Mouse (Mus musculus): Measurements from ENCODE around the gene Gm20708.

Gm20708 gene

DNA sequence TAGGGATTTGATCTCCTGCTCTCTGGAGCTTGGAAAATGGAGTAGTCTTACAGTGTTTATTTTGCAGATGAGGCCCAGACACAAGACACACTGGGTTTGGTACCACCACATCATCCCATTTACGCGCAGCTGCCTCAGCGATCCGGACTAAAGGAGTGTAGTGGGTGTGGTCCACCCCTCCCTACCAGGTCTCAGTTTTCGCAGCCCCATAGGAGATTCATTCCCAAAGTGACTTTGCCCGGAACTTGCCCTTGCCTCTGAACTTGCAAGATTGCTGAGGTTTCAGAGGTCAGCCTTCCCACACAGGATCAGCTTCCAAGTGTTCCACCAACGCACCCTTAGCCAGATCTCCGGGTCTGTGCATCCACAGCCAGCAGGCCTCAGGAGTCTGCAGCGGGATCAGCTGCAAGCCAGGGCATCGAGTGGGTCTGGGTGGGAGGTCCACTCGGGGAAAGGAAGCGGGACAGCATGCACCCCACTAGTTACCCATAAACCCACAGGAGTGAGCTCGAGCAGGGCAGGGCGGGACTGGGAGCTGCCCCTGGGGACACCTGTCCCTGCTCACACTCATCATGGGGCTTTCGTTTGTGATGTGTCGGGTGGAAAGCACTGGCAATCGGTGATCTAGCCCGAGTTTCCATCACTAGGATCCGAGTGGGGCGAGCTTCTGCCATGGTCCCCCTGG, 78.8 kb downstream of the Gm20708 start:
- no peak for DNase-seq (ENCODE audit: extremely low read depth, insufficient read length, low spot score)

DNA sequence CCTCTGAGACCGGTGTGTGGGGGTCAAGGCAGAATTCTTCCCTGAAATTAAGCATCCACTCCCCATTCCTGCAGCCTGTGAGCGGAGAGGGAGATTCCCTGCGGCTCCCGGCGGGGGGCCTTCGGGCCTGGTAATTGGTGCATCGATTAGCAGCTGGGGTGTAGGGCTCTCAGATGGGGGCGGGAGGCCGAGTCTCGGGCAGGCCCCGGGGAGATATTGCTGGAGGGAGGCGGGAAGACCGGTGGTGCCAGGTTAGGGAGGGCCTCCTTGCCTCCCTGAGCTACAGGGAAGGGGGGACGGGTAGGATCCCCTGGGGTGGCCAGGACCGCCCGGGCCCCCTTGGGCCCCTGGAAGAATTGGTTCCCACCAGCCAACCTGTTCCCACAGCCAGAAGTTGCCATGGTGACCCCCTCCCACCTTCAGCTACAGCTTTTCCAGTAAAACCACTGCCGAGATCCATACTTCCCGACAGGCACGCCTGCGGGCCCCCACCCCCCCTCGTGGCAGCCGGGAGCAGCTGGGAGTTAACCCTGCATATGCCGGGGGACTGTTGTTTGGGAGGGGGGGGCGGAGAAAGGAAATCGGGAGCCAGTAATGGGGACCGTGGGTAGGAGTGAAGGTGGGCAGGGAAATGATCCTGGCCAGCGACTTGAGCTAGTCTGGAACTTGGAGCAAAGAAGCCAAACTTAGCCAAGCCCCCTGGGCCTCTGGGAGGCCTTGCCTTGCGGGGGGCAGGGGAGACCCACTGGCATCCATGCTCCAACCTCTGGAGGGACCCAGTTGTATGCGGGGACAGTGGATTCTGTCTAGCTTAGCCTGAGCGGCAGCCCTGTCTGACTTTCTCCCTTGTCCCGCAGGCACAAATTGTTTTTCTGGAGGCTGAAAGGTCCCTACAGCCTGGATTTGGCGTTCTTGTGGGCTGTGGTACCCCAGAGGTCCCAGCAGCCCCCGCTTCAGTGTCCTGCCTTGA, 79.7 kb downstream of the Gm20708 start:
- no peak for DNase-seq (ENCODE audit: extremely low read depth, insufficient read length, low spot score)

Data from 3134 (cell line).